Mouse (Mus musculus): ENCODE results near the gene Mto1.

Gene Mto1

GRCm38 (mm10) chr9:78447973-78448873 is at the start of gene Mto1, which contains the start of gene Gm17324:
Gene Mto1 (plus strand): TSS chr9:78448208.
Gene Gm17324 (minus strand): TSS chr9:78448786.
- DNase-seq (ENCODE audit: low spot score), result peak; percentile 74

- DNase-seq (ENCODE audit: low spot score), result no peak
These were observed 47.4 kb upstream of the Mto1 start for GRCm38 (mm10) chr9:78400570-78400969.

- no peak for DNase-seq (ENCODE audit: low spot score)
These were observed 46.4 kb upstream of the Mto1 start for GRCm38 (mm10) chr9:78401596-78401995.

- no peak for DNase-seq (ENCODE audit: low spot score)
These were observed 20.6 kb upstream of the Mto1 start for GRCm38 (mm10) chr9:78427362-78427781.

- DNase-seq (ENCODE audit: low spot score), result no peak
These were observed 19.8 kb upstream of the Mto1 start for GRCm38 (mm10) chr9:78428185-78428584.

- DNase-seq (ENCODE audit: low spot score), result no peak
These were observed 19.1 kb upstream of the Mto1 start for GRCm38 (mm10) chr9:78428870-78429432.

- no peak for DNase-seq (ENCODE audit: low spot score)
These were observed 18.5 kb upstream of the Mto1 start for GRCm38 (mm10) chr9:78429551-78429950.

GRCm38 (mm10) chr9:78430486-78430885 is 17.5 kb upstream of the Mto1 start:
- DNase-seq (ENCODE audit: low spot score), result no peak

GRCm38 (mm10) chr9:78432471-78432870 is 15.5 kb upstream of the Mto1 start:
- no peak for DNase-seq (ENCODE audit: low spot score)

- DNase-seq (ENCODE audit: low spot score), result no peak
These were observed 8.6 kb upstream of the Mto1 start for GRCm38 (mm10) chr9:78439426-78439825.

GRCm38 (mm10) chr9:78442237-78442578 is 5.8 kb upstream of the Mto1 start:
- DNase-seq (ENCODE audit: low spot score), result no peak

- peak; percentile 29 for DNase-seq (ENCODE audit: low spot score)
These were observed 5.2 kb upstream of the Mto1 start, which contains the start of gene Cgas for GRCm38 (mm10) chr9:78442579-78443392. Gene Cgas (minus strand): TSS chr9:78443237.

GRCm38 (mm10) chr9:78447606-78447972 is 419 bp upstream of the Mto1 start:
- DNase-seq (ENCODE audit: low spot score), result no peak

GRCm38 (mm10) chr9:78450404-78450803 is 2.4 kb downstream of the Mto1 start:
- DNase-seq (ENCODE audit: low spot score), result no peak

- DNase-seq (ENCODE audit: low spot score), result no peak
These were observed 3.4 kb downstream of the Mto1 start for GRCm38 (mm10) chr9:78451382-78451781.

GRCm38 (mm10) chr9:78457026-78457425 is 9.0 kb downstream of the Mto1 start:
- DNase-seq (ENCODE audit: low spot score), result no peak

- no peak for DNase-seq (ENCODE audit: low spot score)
These were observed 15.3 kb downstream of the Mto1 start for GRCm38 (mm10) chr9:78463337-78463736.

GRCm38 (mm10) chr9:78465725-78466124 is 17.7 kb downstream of the Mto1 start:
- DNase-seq (ENCODE audit: low spot score), result no peak

GRCm38 (mm10) chr9:78473588-78473987 is 25.6 kb downstream of the Mto1 start:
- DNase-seq (ENCODE audit: low spot score), result no peak

GRCm38 (mm10) chr9:78474270-78474669 is 26.3 kb downstream of the Mto1 start:
- DNase-seq (ENCODE audit: low spot score), result no peak

- DNase-seq (ENCODE audit: low spot score), result no peak
These were observed 26.9 kb downstream of the Mto1 start for GRCm38 (mm10) chr9:78474771-78475382.

- DNase-seq (ENCODE audit: low spot score), result no peak
These were observed 27.4 kb downstream of the Mto1 start for GRCm38 (mm10) chr9:78475383-78475780.

Data from ovary, adult 18-20 months (tissue).